Mouse (Mus musculus): Measurements from ENCODE around the gene Mdga1.
A peak's percentile ranks its signal among the peaks of the same experiment; 100 is the strongest.

Gene Mdga1

DNA sequence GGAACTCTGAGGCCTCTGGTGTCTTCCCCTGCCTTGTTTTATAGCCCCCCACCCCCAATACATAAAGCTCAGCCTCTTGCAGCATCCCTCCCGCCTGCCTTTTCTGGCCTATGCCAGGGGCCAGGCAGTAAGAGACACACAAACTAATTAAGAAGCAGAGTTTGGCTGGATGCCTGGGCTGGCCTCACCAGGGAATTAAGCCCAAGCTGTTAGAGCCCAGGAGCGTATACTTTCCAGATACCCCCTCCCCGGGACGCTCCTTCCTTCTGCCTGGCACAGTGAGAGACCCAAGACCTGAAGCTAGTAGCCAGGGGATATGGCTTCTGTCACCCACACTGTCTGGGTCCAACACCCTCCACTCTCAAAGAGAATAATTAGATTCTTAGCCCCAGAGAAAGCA, 83.8 kb downstream of the Mdga1 start:
- DNase-seq (ENCODE audit: low read depth): no peak

DNA sequence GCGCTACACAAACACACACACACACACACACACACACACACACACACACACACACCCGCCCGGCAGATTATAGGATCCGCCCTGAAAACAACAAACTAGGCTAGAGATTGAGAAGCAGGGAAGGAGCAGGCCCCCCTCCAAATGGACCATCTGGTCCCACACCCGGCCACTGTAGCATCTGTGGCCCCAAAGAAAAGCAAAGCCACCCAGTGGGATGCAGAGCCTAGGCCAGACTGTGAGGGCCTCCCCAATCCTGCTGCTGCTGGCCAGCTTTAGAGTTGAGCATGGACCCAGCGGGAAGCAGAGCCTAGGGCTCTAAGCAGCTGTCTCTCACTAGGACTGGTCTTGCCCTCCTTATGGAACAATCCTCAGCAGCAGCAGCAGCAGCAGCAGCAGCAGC, 85.3 kb downstream of the Mdga1 start:
- DNase-seq (ENCODE audit: low read depth): no peak

DNA sequence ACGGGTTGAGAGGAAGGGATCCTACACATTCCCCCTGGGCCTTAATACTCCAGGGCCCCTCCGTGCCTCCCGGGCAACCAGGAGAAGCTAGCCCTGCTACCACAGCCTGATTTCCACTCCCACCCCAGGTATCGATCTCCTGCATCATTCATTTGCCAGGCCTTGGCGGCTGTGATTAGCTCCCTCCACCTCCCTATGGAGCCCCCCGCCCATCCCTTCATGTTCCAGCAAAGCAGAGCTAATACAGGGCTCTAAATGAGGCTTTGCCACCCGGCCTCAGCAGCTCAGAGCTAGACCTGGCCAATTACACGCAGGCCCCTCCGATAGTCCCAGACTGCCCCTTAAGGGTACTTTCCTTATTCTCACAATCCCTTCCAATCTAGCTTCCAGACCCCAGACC, 86.5 kb downstream of the Mdga1 start:
- DNase-seq (ENCODE audit: low read depth): no peak

DNA sequence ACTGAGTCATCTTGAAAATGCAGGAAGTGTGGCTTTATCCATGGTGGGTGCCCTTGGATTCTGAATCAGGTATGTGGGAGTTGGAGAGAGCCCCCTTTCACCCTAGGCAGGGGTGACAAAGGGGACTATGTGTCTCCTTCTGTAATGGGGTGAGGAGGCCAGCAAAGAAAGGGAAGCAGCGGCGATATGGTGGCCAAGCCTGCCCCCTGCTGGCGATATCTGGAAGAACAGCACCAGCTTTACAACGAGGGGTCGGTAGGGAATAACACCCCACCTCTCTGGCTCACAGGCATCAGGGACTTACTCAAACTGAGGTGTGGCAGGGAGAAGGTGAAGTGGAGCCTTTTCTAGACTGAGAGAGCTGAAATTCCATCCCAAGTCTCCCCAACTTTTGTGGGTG, 87.0 kb downstream of the Mdga1 start:
- peak; percentile 33 for DNase-seq (ENCODE audit: low read depth)

DNA sequence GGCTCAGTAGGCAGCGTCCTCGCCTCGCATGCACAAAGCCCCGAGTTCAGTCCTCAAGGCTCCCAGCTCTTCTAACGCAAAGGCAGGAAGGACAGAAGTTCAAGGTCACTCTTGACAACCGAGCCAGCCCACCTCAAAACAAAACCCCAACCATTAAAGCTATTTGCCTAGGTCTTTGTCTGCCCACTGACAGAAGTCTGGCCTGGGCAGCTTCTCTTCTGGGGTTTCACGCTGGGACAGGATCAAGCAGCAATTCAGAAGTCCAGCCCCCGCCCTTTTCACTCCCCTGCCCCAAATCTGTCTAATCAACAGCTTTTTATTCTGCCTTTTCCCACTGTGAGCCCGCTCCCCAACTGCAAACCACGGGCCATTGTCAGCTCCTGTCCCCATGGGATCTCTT, 89.6 kb downstream of the Mdga1 start:
- no peak for DNase-seq (ENCODE audit: low read depth)

DNA sequence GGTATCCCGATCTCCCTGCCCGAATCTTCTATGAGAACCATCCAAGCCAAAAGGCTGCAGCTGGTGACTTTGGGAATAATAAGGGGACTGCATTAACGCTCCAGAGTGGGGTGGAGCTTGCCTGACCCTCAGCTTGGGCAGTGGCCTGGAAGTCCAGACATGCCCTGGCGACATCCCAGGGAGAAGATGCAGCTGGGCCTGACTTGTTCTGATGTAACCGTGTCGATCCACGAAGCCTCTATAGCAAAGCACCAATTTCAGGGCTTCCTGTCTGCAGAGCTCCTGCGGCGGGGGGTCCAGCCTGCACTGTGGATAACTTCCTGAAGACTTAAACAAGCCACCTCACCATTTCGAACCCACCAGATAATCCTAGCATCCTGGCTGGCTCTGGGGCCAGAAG, 90.9 kb downstream of the Mdga1 start:
- DNase-seq (ENCODE audit: low read depth): no peak

DNA sequence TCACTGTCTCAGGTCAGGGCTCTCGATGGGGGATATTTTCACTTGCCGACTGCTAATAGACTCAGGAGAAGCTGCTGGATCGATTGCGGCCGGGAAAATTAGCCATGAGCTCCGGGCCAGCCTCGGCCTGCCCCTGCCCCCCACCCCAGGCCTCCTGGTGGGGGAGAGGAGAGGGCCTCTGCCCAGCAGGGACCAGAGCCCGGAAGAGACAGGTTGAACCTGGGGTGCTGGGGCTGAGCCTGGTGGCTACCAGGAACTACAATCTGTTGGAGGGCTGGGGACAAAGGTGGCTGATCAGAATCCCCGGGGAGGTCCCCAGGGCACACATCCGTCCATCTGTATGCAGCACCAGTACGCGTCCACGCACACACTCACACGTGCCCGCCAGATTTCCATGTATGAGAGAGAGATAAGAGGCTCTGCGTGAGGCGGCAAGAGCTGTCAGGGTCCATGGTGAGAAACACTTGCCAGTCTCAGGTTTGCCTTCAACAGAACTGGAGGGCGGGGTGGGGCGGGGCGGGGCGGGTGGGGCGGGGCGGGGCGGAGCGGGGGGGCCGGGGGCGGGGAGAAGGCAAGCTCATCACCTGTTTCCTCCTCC, 95.7 kb downstream of the Mdga1 start:
- no peak for DNase-seq (ENCODE audit: low read depth)

DNA sequence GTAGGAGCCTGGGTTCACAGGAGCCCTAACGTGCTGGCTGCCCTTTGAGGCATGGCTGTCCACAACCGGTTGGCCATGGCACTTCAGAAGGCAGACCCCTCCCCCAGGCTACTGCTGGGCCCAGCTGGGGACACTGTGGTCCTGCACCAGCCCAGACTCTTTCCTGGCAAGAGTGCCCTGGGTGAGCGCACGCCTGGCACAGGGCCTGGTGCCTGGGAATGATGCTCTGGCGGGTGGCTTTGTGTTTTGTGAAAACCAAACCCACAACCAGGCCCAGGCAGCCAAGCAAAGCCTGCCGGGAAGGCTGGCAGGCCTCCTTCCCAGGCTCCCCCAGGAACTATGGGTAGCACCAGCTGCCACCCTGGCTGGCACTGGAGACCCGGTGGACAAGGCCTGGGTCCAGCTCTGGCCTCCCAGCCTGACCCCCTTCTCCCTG, 96.3 kb downstream of the Mdga1 start:
- no peak for DNase-seq (ENCODE audit: low read depth)

DNA sequence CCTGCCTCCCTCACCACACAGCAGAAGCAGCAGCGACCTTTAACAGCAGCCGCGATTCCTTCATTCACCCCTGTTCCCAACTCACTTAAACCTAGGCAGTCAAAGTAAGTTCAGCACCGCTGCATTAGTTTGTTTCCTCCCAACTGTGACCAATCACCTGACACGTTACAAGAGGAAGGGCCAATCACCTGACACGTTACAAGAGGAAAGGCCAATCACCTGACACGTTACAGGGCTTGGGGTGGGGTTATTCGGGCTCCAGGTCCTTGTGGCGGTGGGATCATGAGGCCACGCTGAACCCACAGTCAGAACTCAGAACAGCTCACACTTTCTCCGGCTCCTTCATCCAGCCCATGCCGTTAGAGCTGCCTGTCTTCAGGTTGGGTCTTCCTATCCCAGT, 99.6 kb downstream of the Mdga1 start:
- DNase-seq (ENCODE audit: low read depth): no peak

DNA sequence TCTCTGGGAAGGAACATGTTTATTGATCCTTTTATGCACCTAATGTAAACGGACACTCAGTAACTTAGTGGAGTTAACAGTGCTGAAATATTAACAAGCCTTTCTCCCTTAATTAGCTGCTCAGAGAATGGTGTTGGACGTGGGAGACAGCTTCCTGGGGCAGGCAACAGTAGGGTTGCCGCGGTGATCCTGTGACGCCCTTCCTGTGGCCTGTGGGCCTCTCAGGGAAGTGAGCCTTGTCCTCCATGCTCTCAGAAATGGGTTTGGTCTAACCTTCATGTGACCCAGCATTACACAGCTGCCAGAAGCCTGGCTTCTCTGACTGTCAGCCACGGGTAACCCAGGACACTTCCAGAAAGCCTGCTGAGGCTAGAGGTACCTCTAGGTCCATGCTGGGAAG, 104.0 kb downstream of the Mdga1 start:
- no peak for DNase-seq (ENCODE audit: low read depth)

DNA sequence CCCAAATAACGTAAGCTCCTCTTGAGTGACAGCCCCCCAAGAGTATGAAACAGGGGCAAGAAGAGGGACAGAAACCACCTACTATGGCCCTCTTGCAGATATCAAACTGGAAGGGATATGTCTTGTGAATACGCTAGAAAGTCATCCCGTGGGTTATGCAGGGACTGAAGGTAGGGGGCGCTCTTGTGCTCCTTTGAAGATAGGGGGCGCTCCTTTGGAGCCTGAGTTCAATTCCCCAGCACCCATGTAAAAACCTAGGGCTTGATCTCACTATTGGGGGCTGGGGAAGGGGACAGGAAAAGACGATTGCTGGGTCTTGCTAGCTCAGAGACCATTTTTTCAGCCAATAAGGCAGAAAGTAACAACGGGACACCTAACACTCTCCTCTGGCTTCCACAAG, 105.4 kb downstream of the Mdga1 start:
- DNase-seq (ENCODE audit: low read depth): no peak

DNA sequence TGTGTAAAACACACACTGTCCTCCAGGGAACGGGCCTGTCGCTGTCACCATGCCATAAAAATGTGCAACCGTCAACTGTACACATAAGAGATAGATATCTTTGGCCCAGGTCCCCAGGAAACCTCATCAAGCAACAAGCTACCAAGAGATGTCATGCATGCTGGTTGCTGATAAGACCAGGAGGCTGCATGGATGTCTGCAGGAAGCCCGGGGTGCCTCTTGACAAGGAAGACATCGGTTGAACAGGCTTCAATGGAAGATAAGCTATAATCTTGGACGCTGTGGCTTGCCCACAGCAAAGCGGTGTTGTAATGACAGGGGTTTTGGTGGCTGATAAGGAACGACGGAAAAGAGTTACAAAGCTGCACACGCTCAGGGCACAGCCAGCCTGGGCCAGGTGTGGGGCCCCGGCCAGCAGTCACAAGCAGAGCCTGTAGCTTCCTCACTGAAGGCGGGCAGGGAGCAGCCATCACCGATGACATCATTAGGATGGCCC, 110.1 kb downstream of the Mdga1 start:
- DNase-seq (ENCODE audit: low read depth): peak; percentile 85

DNA sequence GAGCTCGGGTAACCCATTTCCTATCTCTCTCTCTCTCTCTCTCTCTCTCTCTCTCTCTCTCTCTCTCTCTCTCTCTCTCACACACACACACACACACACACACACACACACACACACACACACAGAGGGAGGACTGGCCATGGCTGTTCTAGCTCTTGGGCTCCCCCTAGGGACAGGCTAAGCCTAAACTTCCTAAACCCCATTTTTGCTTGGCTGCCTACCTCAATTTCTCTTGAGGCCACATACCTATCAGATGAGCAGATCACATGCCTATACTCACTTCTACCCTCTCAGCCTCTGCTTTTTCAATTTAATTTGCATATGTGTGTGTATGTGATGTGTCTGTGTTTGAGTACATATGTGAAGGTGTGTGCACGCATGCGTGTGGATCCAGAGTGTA, 111.1 kb downstream of the Mdga1 start:
- DNase-seq (ENCODE audit: low read depth): peak; percentile 54

DNA sequence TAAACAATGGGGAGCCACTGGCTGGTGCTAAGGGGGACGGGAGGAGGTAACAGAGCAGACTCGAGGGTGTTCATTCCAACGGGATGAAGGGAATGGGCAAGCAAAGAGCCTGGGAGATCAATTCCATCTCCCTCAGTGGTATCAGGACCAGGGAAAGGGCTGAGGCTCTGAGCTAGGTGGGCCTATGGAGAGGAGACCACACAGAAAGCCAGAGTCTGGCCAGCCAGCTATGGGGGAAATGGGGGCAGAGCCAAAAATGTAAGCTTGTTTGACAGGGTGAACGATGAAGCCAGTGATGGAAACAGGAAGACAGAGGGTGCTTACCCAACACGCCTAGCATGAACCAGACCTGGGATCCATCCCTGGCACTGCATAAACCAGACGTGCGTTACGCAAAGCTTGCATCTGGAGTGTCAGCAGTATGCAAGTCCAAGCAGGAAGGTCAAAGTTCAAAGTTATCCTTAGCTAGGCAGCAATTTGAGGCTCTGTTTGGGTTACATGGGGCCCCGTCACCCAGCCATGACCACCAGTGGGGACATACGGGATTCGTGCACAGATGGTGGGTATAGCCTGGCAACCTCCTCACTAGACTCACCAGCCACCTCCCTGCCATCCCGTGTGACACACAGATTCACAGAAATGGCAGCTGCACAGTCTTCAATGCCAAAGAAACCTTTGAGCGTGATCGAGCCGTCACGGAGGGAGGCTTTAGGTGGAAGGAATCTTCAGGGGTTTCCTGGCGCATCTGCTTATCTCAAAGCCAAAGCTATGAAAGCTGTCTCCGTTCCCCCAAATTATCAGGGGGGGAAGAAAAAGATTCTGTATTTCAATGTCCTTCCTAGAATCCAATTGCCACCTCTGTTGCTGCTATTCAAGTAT, 113.9 kb downstream of the Mdga1 start:
- no peak for DNase-seq (ENCODE audit: low read depth)

DNA sequence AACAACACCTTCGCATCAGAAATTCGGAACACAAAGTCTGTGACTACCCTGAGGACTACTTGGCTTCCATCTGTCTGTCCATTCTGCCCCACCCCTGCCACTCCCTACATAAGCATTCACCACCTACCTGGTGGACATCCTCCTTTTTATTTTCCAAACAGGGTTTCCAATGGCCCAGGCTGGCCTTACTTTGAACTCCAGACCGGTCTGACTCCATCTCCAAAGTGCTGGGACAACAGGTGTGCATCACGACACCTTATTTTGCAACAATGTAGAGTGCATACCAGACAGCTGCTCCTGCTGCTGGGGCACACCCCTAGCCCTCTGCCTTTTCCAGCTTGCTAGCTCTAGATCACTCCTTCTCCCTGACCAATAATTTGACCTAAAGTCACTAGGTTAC, 115.1 kb downstream of the Mdga1 start:
- no peak for DNase-seq (ENCODE audit: low read depth)

DNA sequence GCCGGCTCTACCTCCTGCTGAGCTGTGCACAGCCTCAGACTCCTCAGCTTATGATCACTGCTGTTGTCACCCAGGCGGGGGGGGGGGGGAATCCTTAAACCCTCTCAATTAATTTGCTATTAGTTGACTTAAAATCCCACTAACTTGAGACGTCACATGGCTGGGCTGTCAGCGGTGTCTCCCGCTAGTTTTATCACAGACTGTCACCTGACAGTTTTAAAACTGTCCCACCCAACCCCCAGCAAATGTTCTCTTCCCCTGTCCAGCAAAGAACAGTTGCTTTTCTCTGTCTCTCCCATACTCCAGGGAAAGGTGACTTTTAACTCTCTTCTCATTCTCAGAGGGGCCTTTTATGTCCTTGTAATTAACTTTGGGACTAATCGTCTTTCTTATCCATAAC, 115.5 kb downstream of the Mdga1 start:
- DNase-seq (ENCODE audit: low read depth): peak; percentile 47

DNA sequence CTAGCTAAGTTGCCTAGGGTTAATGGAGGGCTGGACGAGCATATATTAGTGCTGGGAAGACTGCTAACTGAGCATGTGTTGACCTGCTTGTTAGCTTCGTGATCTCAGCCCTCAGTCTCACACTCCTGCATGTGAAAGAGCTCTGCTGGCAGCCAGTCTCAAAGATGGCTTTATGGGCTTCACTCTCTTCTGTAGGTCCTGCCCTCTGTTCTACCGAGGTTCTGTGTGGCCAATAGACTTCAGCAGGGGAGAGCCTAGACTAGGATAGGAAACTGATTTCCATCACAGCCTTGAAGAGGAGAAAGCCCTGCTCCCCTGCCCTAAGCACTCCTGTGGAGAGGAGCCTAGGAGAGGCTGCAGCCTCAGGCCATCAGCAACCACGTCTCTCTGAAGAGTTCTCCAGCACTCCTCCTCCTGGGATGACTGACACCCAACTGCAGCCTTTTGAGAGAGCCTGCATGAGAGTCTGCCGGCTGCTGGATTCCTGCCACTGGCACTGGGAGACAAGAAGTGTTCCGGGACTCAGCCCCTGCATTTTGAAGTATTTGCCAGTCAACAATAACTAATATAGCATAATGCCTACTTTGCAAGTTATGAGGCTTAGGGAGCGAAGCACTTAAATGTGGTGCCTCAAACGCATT, 116.9 kb downstream of the Mdga1 start:
- no peak for DNase-seq (ENCODE audit: low read depth)

DNA sequence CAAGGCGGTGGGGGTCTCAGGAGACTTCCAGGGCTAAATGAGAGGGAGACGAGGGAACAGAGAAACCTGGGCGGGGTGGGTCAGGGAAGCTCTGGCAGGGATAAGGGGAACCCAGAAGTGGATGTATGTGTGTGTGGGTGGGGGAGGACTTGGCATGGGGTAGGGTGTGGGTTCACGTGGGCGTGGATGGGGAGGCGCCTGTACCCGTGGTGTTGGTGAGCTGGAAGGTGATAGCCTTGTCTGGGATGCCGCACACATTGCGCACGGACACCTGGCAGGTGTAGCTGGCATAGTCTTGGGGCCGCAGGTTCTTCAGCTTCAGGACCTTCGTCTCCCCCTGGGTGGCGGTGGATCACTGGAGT, 120.5 kb downstream of the Mdga1 start:
- no peak for DNase-seq (ENCODE audit: low read depth)

DNA sequence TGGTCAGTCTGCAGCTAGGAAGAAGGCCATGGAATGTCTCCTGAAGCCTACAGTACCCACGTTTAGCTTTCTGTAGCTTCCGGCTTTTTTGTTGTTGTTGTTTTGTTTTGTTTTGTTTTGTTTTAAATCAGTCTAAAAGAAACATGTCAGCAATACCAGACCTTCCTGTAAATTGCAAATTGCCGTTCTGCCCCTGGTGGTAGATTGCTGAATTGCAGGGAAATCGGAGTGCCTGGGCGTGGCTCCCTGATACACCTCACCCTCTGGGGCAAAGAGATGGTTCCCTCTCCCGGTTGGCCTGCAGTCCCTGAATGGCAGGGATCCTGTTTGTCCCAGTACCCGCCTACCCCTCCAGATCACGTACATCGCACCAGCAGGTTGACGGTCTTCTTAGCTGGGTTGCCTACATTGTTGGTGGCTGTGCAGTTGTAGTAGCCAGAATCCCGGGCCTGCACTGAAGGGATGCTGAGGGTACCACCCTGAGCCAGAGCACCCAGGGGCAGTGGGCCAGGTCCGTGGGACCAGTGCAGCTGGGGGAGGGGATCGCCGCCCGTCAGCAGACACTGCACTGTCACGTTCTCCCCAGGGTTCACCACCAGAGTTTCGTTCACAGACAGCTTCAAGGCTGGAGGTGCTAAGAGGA, 121.0 kb downstream of the Mdga1 start:
- DNase-seq (ENCODE audit: low read depth): peak; percentile 75

DNA sequence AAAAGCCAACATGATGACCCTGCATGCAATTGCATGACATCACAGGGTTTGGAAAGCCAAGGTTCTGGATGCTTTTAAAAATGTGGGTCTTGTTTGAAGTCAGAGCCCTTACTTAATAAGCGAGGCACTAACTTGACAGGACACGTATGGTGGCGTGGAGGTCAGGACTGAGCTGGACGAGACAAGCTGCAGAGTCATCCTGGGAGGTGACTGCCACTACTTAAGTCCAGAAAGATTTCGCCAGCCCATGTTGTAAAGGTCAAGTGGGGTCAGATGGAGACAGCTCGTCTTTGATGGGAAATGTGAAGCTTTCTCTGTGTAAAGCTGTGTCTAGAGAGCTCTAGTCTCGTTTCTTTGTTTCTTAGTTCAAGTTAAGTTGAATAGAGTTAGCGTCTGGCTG, 122.6 kb downstream of the Mdga1 start:
- no peak for DNase-seq (ENCODE audit: low read depth)

DNA sequence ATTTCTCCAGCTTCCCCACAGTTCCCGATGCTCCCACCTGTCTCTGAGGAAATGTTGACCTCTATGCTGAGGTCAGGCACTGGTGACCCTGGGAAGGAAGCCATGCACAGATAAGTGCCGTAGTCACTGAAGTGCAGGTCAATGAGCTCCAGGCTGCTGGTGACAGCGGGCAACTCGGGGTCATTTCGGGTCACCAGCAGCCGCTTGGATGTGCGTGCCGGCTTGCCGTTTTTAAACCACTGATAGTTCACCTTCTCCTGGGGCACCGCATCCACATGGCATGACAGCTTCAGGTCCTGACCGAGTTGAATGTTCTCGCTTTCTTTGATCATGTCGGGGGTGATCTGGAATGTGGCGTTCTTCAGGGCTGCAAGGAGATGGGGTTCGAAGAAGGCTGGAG, 123.6 kb downstream of the Mdga1 start:
- DNase-seq (ENCODE audit: low read depth): no peak

DNA sequence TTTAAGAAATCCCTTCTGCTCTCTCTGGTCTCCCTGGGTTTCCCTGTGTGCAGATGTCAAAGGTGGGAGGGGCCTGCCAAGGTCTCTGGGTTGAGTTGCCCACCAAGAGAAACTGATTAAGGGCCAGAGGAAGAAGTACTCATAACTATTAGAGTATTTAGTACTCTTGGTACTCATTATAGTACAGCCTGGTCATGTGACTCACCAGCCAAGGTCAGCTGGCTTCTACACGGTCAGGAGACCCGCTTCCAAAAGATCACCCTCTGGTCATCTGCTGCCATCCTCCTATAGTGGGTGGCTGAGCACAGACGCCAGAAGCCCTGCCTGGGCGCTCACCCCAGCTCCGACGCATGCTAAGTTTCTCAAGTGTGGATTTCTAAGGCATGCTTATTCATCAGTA, 124.9 kb downstream of the Mdga1 start:
- no peak for DNase-seq (ENCODE audit: low read depth)
